Mouse (Mus musculus): ENCODE results near the gene Bglap. TPM values are rescaled to one million over a fixed set of nuclear protein-coding genes. Genes with fewer than 3 reads are reported as not detected.

The Bglap gene
- polyA plus RNA-seq, 1 experiment = not detected

DNA sequence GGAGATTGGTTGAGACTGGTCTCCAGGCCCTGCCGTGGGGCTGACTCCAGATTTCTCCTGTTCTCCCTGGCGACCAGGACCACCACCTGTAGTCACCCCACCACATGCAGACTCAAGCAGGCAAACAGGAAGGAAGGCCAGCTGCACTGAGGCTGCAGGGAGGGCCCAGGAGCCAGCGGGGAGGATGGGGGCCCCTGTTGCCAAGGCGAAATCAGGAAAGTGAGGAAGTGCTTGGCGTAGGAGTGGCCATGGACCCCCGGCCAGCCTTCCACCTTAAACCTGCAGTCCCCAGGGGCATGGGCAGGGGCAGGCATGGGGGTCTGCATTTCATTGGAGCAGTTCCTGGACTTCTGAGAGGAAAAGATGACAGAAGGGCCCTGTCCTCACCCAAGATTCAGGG lies 23.2 kb downstream of the Bglap start:
- Histone ChIP-seq H3K4me3 (ENCODE audit: insufficient read depth, low read depth, low read length) (no peak overlapping the region), H3K27ac (ENCODE audit: insufficient read depth, low read depth, low read length) (0 out of 2 replicates have a peak overlapping the region, but pooled peaks have one; percentile 22), H3K4me1 (ENCODE audit: control insufficient read depth, insufficient read depth, low read length) (peaks cover 17% of the 10 kb centered on the region)
- no peak for TF ChIP-seq CTCF (IDR thresholded peaks at IDR 0.05; ENCODE audit: insufficient read depth, low read depth, low read length)
- no peak for TF ChIP-seq POLR2A (IDR thresholded peaks at IDR 0.05; ENCODE audit: insufficient read depth, low read depth, low read length)
- WGBS = 65% methylated on average over 6 of the region's 6 CpGs

DNA sequence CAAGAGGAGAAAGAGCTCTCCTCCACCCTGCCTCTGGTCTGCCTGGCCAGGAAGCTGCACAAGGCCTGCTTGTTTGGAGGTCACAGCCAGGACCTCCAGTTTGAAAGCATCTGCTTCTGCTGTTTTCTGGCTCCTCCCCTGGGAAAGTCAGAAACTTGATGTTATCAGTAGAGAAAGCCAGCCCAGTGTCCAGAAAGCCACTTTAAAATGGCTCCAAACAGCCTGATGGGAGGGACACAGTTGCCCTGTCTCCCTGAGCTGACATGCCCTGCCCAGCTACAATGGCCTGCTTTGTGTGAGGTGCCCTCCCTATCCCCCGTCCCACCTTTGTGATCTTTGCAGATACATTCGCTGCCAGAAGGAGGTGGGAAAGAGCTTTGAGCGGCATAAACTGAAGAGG lies 24.3 kb downstream of the Bglap start:
- peak overlapping the region; percentile 52; the same call in 1 of the 2 replicates for H3K27ac ChIP-seq (ENCODE audit: insufficient read depth, low read depth, low read length)
- WGBS = 60% methylated on average over 3 of the region's 3 CpGs
- H3K4me3 ChIP-seq (ENCODE audit: insufficient read depth, low read depth, low read length) = no peak overlapping the region
- H3K4me1 ChIP-seq (ENCODE audit: control insufficient read depth, insufficient read depth, low read length) = peaks cover 11% of the 10 kb centered on the region
- no peak for TF ChIP-seq POLR2A (IDR thresholded peaks at IDR 0.05; ENCODE audit: insufficient read depth, low read depth, low read length)
- no peak for TF ChIP-seq CTCF (IDR thresholded peaks at IDR 0.05; ENCODE audit: insufficient read depth, low read depth, low read length)

- WGBS = 75% methylated on average over 5 of the region's 5 CpGs
- no peak overlapping the region for H3K4me3 ChIP-seq (ENCODE audit: insufficient read depth, low read depth, low read length)
- peak overlapping the region; percentile 50 for H3K27ac ChIP-seq (ENCODE audit: insufficient read depth, low read depth, low read length)
- no peak for TF ChIP-seq CTCF (IDR thresholded peaks at IDR 0.05; ENCODE audit: insufficient read depth, low read depth, low read length)
- no peak for TF ChIP-seq POLR2A (IDR thresholded peaks at IDR 0.05; ENCODE audit: insufficient read depth, low read depth, low read length)
- H3K4me1 ChIP-seq (ENCODE audit: control insufficient read depth, insufficient read depth, low read length) = peaks cover 7% of the 10 kb centered on the region
These were observed 24.7 kb downstream of the Bglap start for GRCm38 (mm10) chr3:88359584-88359983.

DNA sequence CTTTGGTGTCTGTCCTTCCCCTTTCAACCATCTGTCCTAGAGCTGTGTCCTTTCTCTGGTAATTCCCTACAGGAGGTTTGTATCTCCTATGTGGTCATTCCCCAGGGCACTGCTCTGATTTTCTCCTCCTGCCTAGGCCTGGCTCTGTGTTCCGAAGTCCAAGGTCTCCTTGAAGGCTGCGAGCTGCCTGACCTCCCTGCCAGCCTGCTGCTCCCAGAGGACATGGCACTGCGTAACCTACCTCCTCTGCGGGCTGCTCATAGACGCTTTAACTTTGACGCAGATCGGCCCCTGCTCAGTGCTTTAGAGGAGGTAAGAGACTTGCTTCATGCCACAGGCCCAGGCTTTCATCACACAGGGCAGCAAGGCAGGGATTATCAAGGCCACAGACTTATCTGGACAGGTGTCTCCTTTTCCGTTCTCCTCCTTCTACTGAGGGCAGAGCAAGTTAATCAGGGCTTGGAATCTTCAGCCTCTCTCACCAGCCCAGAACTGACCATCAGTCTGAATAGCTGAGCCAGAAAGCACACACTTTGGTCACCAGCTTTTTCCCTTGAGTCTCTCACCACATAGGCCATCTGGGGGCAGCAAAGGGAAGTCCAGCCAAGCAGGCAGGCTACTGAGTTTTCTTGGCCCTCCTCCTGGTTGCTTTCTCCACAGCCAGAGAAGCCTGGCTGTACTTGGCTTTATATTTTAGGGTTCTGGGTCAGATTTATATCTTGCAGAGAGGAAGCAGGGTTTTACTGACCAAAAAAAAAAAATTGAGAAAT lies 29.7 kb downstream of the Bglap start:
- TF ChIP-seq CTCF (IDR thresholded peaks at IDR 0.05; ENCODE audit: insufficient read depth, low read depth, low read length) (no peak), POLR2A (IDR thresholded peaks at IDR 0.05; ENCODE audit: insufficient read depth, low read depth, low read length) (no peak)
- WGBS = 90% methylated on average over 8 of the region's 8 CpGs

DNA sequence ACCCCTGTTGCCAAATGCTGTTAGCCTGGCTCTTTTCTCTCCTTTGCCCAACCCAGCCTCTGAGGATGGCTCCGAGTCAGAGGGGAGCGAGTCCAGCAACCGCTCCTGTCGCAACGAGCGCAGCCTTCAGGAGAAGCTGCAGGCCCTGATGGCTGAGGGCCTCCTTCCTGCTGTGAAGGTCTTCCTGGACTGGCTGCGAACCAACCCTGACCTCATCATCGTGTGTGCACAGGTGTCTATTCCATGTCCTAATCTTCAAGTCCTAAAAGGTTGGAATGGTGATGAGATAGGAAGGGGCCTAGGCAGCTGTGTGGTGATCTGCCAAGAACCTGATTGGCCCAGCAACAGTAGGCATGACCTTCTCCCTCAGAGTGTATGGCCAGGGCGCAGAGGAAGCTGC lies 31.4 kb downstream of the Bglap start:
- WGBS = 91% methylated on average over 9 of the region's 9 CpGs
- no peak for TF ChIP-seq CTCF (IDR thresholded peaks at IDR 0.05; ENCODE audit: insufficient read depth, low read depth, low read length)
- H3K27ac ChIP-seq (ENCODE audit: insufficient read depth, low read depth, low read length) = no peak overlapping the region
- no peak overlapping the region for H3K4me3 ChIP-seq (ENCODE audit: insufficient read depth, low read depth, low read length)
- no peaks in the 10 kb centered on the region for H3K4me1 ChIP-seq (ENCODE audit: control insufficient read depth, insufficient read depth, low read length)

More for the DNA sequence above, 29.7 kb downstream of the Bglap start:
- Histone ChIP-seq H3K4me3 (ENCODE audit: insufficient read depth, low read depth, low read length) (no peak overlapping the region), H3K27ac (ENCODE audit: insufficient read depth, low read depth, low read length) (no peak overlapping the region), H3K4me1 (ENCODE audit: control insufficient read depth, insufficient read depth, low read length) (no peaks in the 10 kb centered on the region)

DNA sequence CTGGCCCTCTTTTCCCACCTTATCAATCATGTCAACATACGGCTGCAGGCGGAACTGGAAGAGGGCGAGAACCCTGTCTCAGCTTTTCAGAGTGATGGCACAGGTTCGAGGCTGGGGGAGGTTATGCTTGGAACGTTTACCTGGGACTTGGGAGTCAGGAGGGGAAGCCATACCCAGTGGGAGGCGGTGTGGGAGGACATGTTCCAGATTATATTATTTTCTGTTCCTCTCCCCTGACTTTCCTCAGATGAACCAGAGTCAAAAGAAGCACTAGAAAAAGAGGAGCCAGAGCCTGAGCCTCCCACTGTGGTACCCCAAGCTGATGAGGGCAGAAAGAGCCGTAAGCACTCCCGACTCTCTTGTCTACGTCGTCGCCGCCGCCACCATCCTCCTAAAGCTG lies 33.5 kb downstream of the Bglap start:
- WGBS = 92% methylated on average over 13 of the region's 13 CpGs
- no peak overlapping the region for H3K27ac ChIP-seq (ENCODE audit: insufficient read depth, low read depth, low read length)
- H3K4me1 ChIP-seq (ENCODE audit: control insufficient read depth, insufficient read depth, low read length) = no peaks in the 10 kb centered on the region
- H3K4me3 ChIP-seq (ENCODE audit: insufficient read depth, low read depth, low read length) = no peak overlapping the region
- no peak for TF ChIP-seq CTCF (IDR thresholded peaks at IDR 0.05; ENCODE audit: insufficient read depth, low read depth, low read length)
- no peak for TF ChIP-seq POLR2A (IDR thresholded peaks at IDR 0.05; ENCODE audit: insufficient read depth, low read depth, low read length)

DNA sequence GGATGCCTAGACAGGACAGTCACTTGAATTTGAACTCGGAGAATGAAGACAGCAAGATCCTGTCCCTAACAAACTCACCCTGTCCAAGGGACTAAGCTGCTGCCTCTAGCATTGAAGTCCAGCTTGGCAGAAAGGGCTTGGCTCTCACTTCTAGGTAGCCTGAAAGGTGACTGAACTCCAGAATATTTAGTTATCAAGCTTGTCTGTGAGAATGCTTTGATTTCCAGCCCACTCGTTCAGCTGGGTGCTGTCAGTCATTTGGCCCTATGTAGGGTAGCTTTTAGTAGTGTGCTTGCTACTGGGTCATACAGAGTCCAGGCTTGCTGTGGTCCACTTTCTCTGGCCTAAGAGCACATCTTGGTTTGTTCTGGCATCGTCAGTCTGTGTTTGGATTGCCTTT lies 45.3 kb downstream of the Bglap start:
- 46% methylated on average over 3 of the region's 3 CpGs for WGBS

GRCm38 (mm10) chr3:88338316-88338715 lies 45.9 kb downstream of the Bglap start:
- Histone ChIP-seq H3K4me3 (ENCODE audit: insufficient read depth, low read depth, low read length) (no peak overlapping the region), H3K27ac (ENCODE audit: insufficient read depth, low read depth, low read length) (no peak overlapping the region), H3K4me1 (ENCODE audit: control insufficient read depth, insufficient read depth, low read length) (peaks cover 6% of the 10 kb centered on the region)
- 91% methylated on average over 7 of the region's 7 CpGs for WGBS
- TF ChIP-seq CTCF (IDR thresholded peaks at IDR 0.05; ENCODE audit: insufficient read depth, low read depth, low read length) (no peak), POLR2A (IDR thresholded peaks at IDR 0.05; ENCODE audit: insufficient read depth, low read depth, low read length) (no peak)

More for the DNA sequence above, 45.3 kb downstream of the Bglap start:
- no peak overlapping the region for H3K4me3 ChIP-seq (ENCODE audit: insufficient read depth, low read depth, low read length)
- peaks cover 6% of the 10 kb centered on the region for H3K4me1 ChIP-seq (ENCODE audit: control insufficient read depth, insufficient read depth, low read length)
- H3K27ac ChIP-seq (ENCODE audit: insufficient read depth, low read depth, low read length) = no peak overlapping the region
- no peak for TF ChIP-seq POLR2A (IDR thresholded peaks at IDR 0.05; ENCODE audit: insufficient read depth, low read depth, low read length)
- no peak for TF ChIP-seq CTCF (IDR thresholded peaks at IDR 0.05; ENCODE audit: insufficient read depth, low read depth, low read length)

DNA sequence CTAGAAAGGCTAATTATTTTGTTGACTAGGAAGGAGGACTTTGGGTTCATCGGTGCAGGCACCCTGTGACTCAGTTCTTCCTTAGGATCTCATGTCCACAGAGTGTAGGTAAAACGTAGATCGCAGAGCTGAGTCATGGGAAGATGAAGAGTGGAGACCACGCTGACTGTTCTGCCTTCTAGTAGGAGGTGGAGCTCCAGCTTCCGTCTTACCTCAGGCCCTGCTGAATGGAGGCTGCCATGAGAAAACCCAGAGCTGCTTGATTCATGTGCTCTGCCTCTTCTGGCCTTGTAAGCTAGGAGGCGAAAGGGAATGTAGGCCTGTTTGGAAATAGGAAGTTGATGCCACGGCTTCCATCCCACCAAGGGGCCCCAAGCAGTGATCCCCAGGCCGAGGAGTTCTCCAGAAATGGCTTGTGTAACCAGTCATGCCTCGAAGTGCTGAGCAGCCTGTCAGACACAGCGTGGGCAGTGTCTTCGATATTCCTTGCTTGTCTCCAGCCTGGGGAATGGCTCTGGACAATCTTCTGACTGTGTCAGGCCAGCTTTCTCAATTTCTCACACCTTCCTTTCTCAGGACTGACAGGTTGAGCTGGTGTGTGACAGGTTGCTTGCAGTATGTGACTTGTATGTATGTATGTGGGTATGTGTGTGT lies 46.8 kb downstream of the Bglap start:
- 45% methylated on average over 11 of the region's 11 CpGs for WGBS
- Histone ChIP-seq H3K27ac (ENCODE audit: insufficient read depth, low read depth, low read length) (no peak overlapping the region), H3K4me3 (ENCODE audit: insufficient read depth, low read depth, low read length) (peak overlapping the region; percentile 30), H3K4me1 (ENCODE audit: control insufficient read depth, insufficient read depth, low read length) (peaks cover 6% of the 10 kb centered on the region)
- TF ChIP-seq CTCF (IDR thresholded peaks at IDR 0.05; ENCODE audit: insufficient read depth, low read depth, low read length) (no peak), POLR2A (IDR thresholded peaks at IDR 0.05; ENCODE audit: insufficient read depth, low read depth, low read length) (no peak)
